Mouse (Mus musculus) liver, postnatal 0 days (tissue): ENCODE results near the gene Mtx2. TPM values are rescaled to one million over a fixed set of nuclear protein-coding genes. Genes with fewer than 3 reads are reported as not detected.

Experiments used
- ATAC-seq: fragments of 200-750 bp; cut with Nextera tagmentation; 2 replicates; pipeline ENCODE4 v1.8.0; 2017; ENCODE audit warnings: mild to moderate bottlenecking, moderate library complexity
- DNase-seq: peaks from one replicate; pipeline ENCODE4 v3.0.0-alpha.2; 2016
- H3K27ac ChIP-seq: fragments of 300-500 bp; sonication (generic); 2 replicates; pipeline ENCODE4 v1.5.1; 2014; ENCODE audit warnings: antibody characterized with exemption, moderate library complexity, mild to moderate bottlenecking, low read depth
- H3K27me3 ChIP-seq: fragments of 300-500 bp; sonication (generic); 2 replicates; pipeline ENCODE4 v1.6.1; 2014; ENCODE audit warnings: low read length, control low read depth, mixed read lengths; ENCODE audit not compliant: insufficient read depth
- H3K36me3 ChIP-seq: fragments of 300-500 bp; sonication (generic); replicated peaks from 2 replicates; pipeline ENCODE4 v1.6.1; 2014; ENCODE audit warnings: mild to moderate bottlenecking, control low read depth, low read length, moderate library complexity, mixed read lengths; ENCODE audit not compliant: insufficient read depth
- H3K4me1 ChIP-seq: fragments of 300-500 bp; sonication (generic); 2 replicates; pipeline ENCODE4 v1.6.1; 2014; ENCODE audit warnings: antibody characterized with exemption, mild to moderate bottlenecking, control low read depth; ENCODE audit not compliant: insufficient read depth
- H3K4me2 ChIP-seq: fragments of 300-500 bp; sonication (generic); 2 replicates; pipeline ENCODE4 v1.6.1; 2014; ENCODE audit warnings: low read depth, mild to moderate bottlenecking, low read length, moderate library complexity, mixed read lengths
- H3K4me3 ChIP-seq: fragments of 300-500 bp; sonication (generic); 2 replicates; pipeline ENCODE4 v1.5.1; 2014; ENCODE audit warnings: low read depth, low read length
- H3K9ac ChIP-seq: fragments of 300-500 bp; sonication (generic); replicated peaks from 2 replicates; pipeline ENCODE4 v1.6.1; 2014; ENCODE audit warnings: mild to moderate bottlenecking, moderate library complexity
- H3K9me3 ChIP-seq: fragments of 300-500 bp; sonication (generic); 2 replicates; pipeline ENCODE4 v1.6.1; 2016; ENCODE audit warnings: mild to moderate bottlenecking, control low read depth, low read length, mixed read lengths
- CTCF ChIP-seq: sonication (generic); IDR thresholded peaks from 2 replicates; pipeline ENCODE4 v1.5.1; 2016; ENCODE audit warnings: antibody characterized with exemption, low read depth
- EP300 ChIP-seq: IDR thresholded peaks from 2 replicates; pipeline ENCODE4 v1.6.1; 2016; ENCODE audit warnings: antibody characterized with exemption, low read depth, mild to moderate bottlenecking
- WGBS: fragments of 180-500 bp; shearing (Covaris S2); extraction: QIAGEN DNeasy Blood & Tissue Kit; methylation state at CpG from one replicate; pipeline ENCODE4 v1.1.7; 2014; ENCODE audit not compliant: insufficient replicate concordance; 5-methylcytosine and 5-hydroxymethylcytosine counted together
- polyA plus RNA-seq: library from polyadenylated mRNA; unstranded; fragments of >200 nt; fragmentation: Nextera tagmentation; extraction: Ambion mirVana; gene quantifications from 2 replicates; pipeline ENCODE4 v1.2.1, GENCODE M21; 2015

The Mtx2 gene
- polyA plus RNA-seq, 1 experiment from 2014 or later = 60.7 TPM

- H3K27me3 ChIP-seq = no peaks in the 10 kb centered on the region
- H3K4me3 ChIP-seq = no peak overlapping the region
- no peaks in the 10 kb centered on the region for H3K4me1 ChIP-seq
- no peak for TF ChIP-seq CTCF
- TF ChIP-seq EP300 = no peak
- ATAC-seq (no peak), DNase-seq (no peak)
- no peak overlapping the region for H3K27ac ChIP-seq
- H3K9me3 ChIP-seq = no peaks in the 10 kb centered on the region
- WGBS = 90% methylated on average over 9 of the region's 9 CpGs
- no peaks in the 10 kb centered on the region for H3K36me3 ChIP-seq
- H3K4me2 ChIP-seq = no peak overlapping the region
- H3K9ac ChIP-seq = no peak overlapping the region
Measured at GRCm38 (mm10) chr2:74884357-74884756, 58.8 kb downstream of the Mtx2 start.

- DNase-seq (no peak), ATAC-seq (no peak)
- Histone ChIP-seq H3K4me2 (no peak overlapping the region), H3K27ac (no peak overlapping the region), H3K9me3 (no peaks in the 10 kb centered on the region), H3K9ac (no peak overlapping the region), H3K36me3 (no peaks in the 10 kb centered on the region), H3K4me3 (no peak overlapping the region), H3K27me3 (no peaks in the 10 kb centered on the region), H3K4me1 (peaks cover 5% of the 10 kb centered on the region; the same call in 1 of the 2 replicates)
- TF ChIP-seq CTCF (no peak), EP300 (no peak)
- WGBS = 46% methylated on average over 5 of the region's 5 CpGs
Measured at GRCm38 (mm10) chr2:74891868-74892267, 66.3 kb downstream of the Mtx2 start.

- H3K27ac ChIP-seq = no peak overlapping the region
- H3K9ac ChIP-seq = no peak overlapping the region
- no peaks in the 10 kb centered on the region for H3K27me3 ChIP-seq
- WGBS = 81% methylated on average over 7 of the region's 7 CpGs
- peaks cover 5% of the 10 kb centered on the region; the same call in 1 of the 2 replicates for H3K4me1 ChIP-seq
- no peak overlapping the region for H3K4me3 ChIP-seq
- DNase-seq = no peak
- H3K4me2 ChIP-seq = no peak overlapping the region
- no peak for ATAC-seq
- H3K9me3 ChIP-seq = no peaks in the 10 kb centered on the region
- no peak for TF ChIP-seq EP300
- no peak for TF ChIP-seq CTCF
- no peaks in the 10 kb centered on the region for H3K36me3 ChIP-seq
Measured at GRCm38 (mm10) chr2:74892881-74893615, 67.4 kb downstream of the Mtx2 start.

GRCm38 (mm10) chr2:74894061-74894460 lies 68.5 kb downstream of the Mtx2 start:
- Histone ChIP-seq H3K4me2 (no peak overlapping the region), H3K36me3 (no peaks in the 10 kb centered on the region), H3K4me3 (no peak overlapping the region), H3K4me1 (peaks cover 5% of the 10 kb centered on the region; the same call in 1 of the 2 replicates), H3K9ac (no peak overlapping the region), H3K9me3 (no peaks in the 10 kb centered on the region), H3K27me3 (no peaks in the 10 kb centered on the region), H3K27ac (no peak overlapping the region)
- ATAC-seq (no peak), DNase-seq (no peak)
- TF ChIP-seq EP300 = no peak
- no peak for TF ChIP-seq CTCF
- 60% methylated on average over 2 of the region's 2 CpGs for WGBS

- no peak overlapping the region for H3K4me3 ChIP-seq
- H3K4me2 ChIP-seq = no peak overlapping the region
- H3K9me3 ChIP-seq = no peaks in the 10 kb centered on the region
- no peak for TF ChIP-seq CTCF
- TF ChIP-seq EP300 = no peak
- H3K27ac ChIP-seq = no peak overlapping the region
- no peaks in the 10 kb centered on the region for H3K36me3 ChIP-seq
- ATAC-seq (no peak), DNase-seq (no peak)
- H3K27me3 ChIP-seq = no peaks in the 10 kb centered on the region
- WGBS = 53% methylated on average over 5 of the region's 5 CpGs
- H3K4me1 ChIP-seq = no peaks in the 10 kb centered on the region
- H3K9ac ChIP-seq = no peak overlapping the region
Measured at GRCm38 (mm10) chr2:74899973-74900372, 74.4 kb downstream of the Mtx2 start.

- Histone ChIP-seq H3K36me3 (no peaks in the 10 kb centered on the region), H3K27me3 (no peaks in the 10 kb centered on the region), H3K4me2 (no peak overlapping the region), H3K4me3 (no peak overlapping the region), H3K9me3 (no peaks in the 10 kb centered on the region), H3K9ac (no peak overlapping the region), H3K4me1 (no peaks in the 10 kb centered on the region), H3K27ac (no peak overlapping the region)
- WGBS = 51% methylated on average over 3 of the region's 3 CpGs
- TF ChIP-seq CTCF (no peak), EP300 (no peak)
- ATAC-seq (no peak), DNase-seq (no peak)
Measured at GRCm38 (mm10) chr2:74901764-74902295, 76.2 kb downstream of the Mtx2 start.
